Mouse (Mus musculus) central nervous system, embryonic 18 days (tissue): Measurements from ENCODE around the gene Mark1. TPM values are rescaled to one million over a fixed set of nuclear protein-coding genes. Genes with fewer than 3 reads are reported as not detected.

Experiments
- polyA plus RNA-seq: library from polyadenylated mRNA; depleted of rRNA; stranded (reverse); fragments of >200 nt; gene quantifications from 2 replicates; pipeline ENCODE4 v1.2.3, GENCODE M21; 2012; rRNA removed

The Mark1 gene
- 44.4 and 53.6 TPM in 2 replicates for polyA plus RNA-seq

GRCm38 (mm10) chr1:184999071-184999750, at the start of gene Mark1:
Gene Mark1, minus strand, starts transcription at chr1:184999570.

DNA sequence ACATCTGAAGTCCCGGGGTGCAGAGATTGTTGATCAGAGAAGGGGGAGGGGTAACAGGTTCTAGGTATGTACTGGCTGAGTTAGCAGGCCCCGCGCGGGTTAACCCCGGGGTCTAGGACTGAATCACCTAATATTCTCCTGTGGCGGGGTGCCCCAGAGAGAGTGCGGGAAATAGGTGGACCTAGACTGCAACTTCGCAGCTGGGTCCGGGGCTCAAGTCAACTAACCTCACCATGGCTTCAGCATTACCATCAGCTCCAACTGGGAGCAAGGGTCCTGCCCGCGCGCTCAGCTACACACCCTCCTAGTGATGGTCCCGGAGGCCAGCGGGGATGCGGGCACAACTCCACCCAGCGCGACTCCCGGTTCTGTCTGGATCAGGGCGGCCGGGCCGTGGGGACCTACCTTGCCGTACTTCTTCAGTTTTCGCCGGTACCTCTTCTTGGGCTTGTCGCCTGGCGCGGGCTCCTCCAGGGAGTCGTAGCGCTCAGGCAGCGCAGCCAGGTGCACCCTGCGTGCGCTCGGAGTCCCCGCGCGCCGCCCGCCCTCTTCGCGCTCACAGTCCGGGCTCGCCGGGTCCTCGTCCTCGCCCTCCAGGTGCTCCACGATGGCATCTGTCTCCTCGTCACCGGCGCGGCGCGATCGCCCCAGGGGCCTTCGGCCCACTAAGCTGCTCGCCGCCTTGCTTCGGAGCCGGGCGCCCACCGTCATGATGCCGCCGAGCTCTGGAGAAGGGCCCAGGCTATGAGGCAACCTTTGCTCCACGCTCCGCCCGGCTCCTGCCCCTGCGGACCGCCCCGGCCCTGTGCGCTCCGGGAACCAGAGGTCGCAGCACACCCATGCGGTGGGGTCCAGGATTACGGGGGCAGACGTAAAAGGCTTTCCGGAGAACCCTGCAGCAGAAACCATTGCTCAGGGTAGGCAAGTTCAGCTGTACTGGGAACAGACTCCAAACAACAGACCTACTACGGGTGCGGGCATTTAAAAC, 116.8 kb downstream of the Mark1 start, which contains the start of gene C130074G19Rik:
C130074G19Rik (minus strand) TSS at position 938 of the 988 bp plus-strand sequence.

Other genes with a start within 250 kb of the Mark1 start
- gene Marc1, start 188.3 kb downstream of the Mark1 start, polyA plus RNA-seq: 0.23 and 0.36 TPM in 2 replicates
- 46.5 and 51.4 TPM in 2 replicates for gene Marc2, start 153.1 kb downstream of the Mark1 start, polyA plus RNA-seq
- gene C130074G19Rik, start 116.4 kb downstream of the Mark1 start, polyA plus RNA-seq: 4.2 and 4.8 TPM in 2 replicates
- gene Rab3gap2, start 204.5 kb upstream of the Mark1 start, polyA plus RNA-seq: 40.3 and 43.8 TPM in 2 replicates